Mouse (Mus musculus) ES-Bruce4 (cell line): ENCODE measurements around the gene Sdk2.

Experiments used
- CTCF ChIP-seq: IDR thresholded peaks from one replicate; pipeline ENCODE4 v1.8.1; 2011; ENCODE audit warnings: low read depth, low read length
- EP300 ChIP-seq: IDR thresholded peaks from 2 replicates; pipeline ENCODE4 v1.6.1; 2011; ENCODE audit warnings: low read depth, low read length; ENCODE audit not compliant: insufficient read depth

GRCm38 (mm10) chr11:113990065-113990464 is 76.8 kb downstream of the Sdk2 start:
- TF ChIP-seq CTCF (no peak), EP300 (no peak)
